Mouse (Mus musculus) embryonic facial prominence, embryonic 13.5 days (tissue): ENCODE data around the gene Bag5. TPM values are rescaled to one million over a fixed set of nuclear protein-coding genes. Genes with fewer than 3 reads are reported as not detected.
"Not testable (repeated sequence)": the region's sequence is repeated elsewhere in the genome, so short reads cannot be mapped to it uniquely, and the experiment has no call there.

Experiments
- ATAC-seq: fragments of 200-750 bp; cut with Nextera tagmentation; 2 replicates; pipeline ENCODE4 v1.8.0; 2017; ENCODE audit warnings: low read depth; ENCODE audit not compliant: insufficient number of reproducible peaks, insufficient read depth, low FRiP score, low TSS enrichment
- H3K27ac ChIP-seq: fragments of 300-500 bp; sonication (generic); 2 replicates; pipeline ENCODE4 v1.5.1; 2015; ENCODE audit warnings: moderate library complexity, mild to moderate bottlenecking, inconsistent platforms
- H3K27me3 ChIP-seq: fragments of 300-500 bp; sonication (generic); 2 replicates; pipeline ENCODE4 v1.6.1; 2015; ENCODE audit warnings: mild to moderate bottlenecking, inconsistent platforms
- H3K36me3 ChIP-seq: fragments of 300-500 bp; sonication (generic); 2 replicates; pipeline ENCODE4 v1.6.1; 2015; ENCODE audit warnings: mild to moderate bottlenecking, inconsistent platforms
- H3K4me1 ChIP-seq: fragments of 300-500 bp; sonication (generic); 2 replicates; pipeline ENCODE4 v1.6.1; 2015; ENCODE audit warnings: inconsistent platforms
- H3K4me2 ChIP-seq: fragments of 300-500 bp; sonication (generic); 2 replicates; pipeline ENCODE4 v1.6.1; 2015; ENCODE audit warnings: moderate library complexity, mild to moderate bottlenecking, inconsistent platforms
- H3K4me3 ChIP-seq: fragments of 300-500 bp; sonication (generic); 2 replicates; pipeline ENCODE4 v1.5.1; 2015; ENCODE audit warnings: mild to moderate bottlenecking, inconsistent platforms
- H3K9ac ChIP-seq: fragments of 300-500 bp; sonication (generic); 2 replicates; pipeline ENCODE4 v1.6.1; 2015; ENCODE audit warnings: mild to moderate bottlenecking, inconsistent platforms
- H3K9me3 ChIP-seq: fragments of 300-500 bp; sonication (generic); 2 replicates; pipeline ENCODE4 v1.6.1; 2016; ENCODE audit warnings: inconsistent platforms
- WGBS: fragments of 180-500 bp; shearing (Covaris S2); methylation state at CpG from one replicate; pipeline ENCODE4 v1.1.7; 2015; ENCODE audit warnings: mixed read lengths; 5-methylcytosine and 5-hydroxymethylcytosine counted together
- polyA plus RNA-seq: library from polyadenylated mRNA; unstranded; fragments of >200 nt; fragmentation: Nextera tagmentation; extraction: Ambion mirVana; gene quantifications from 2 replicates; pipeline ENCODE4 v1.2.1, GENCODE M21; 2015

Gene Bag5
- polyA plus RNA-seq, 1 experiment from 2014 or later: 64.5 TPM

DNA sequence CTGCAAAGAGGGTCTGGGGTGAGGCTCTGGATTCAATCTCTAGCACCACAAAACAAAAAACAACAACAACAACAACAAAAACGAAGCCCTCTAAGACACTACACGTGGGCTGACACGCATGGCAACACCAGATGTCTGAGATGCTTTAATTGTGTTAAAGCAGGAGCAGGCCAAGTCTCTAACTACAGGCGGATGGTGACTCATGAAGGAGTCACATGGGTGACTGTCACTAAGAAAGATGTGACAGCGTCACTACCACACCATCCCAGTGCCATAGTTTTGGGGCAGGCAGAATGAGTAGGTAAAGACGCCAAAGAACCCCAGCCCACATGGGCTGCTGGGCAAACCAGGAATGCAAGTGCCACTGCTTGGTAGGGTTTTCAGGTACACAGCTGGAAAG lies 39.4 kb upstream of the Bag5 start:
- H3K36me3 ChIP-seq: no peaks in the 10 kb centered on the region
- H3K27ac ChIP-seq: no peak overlapping the region
- no peaks in the 10 kb centered on the region for H3K9me3 ChIP-seq
- no peak for ATAC-seq
- H3K4me1 ChIP-seq: 0 out of 2 replicates have a peak, but pooled peaks cover 5% of the 10 kb centered on the region
- no peak overlapping the region for H3K4me3 ChIP-seq
- no peak overlapping the region for H3K4me2 ChIP-seq
- H3K27me3 ChIP-seq: no peaks in the 10 kb centered on the region
- no peak overlapping the region for H3K9ac ChIP-seq
- WGBS: 81% methylated on average over 6 of the region's 6 CpGs

DNA sequence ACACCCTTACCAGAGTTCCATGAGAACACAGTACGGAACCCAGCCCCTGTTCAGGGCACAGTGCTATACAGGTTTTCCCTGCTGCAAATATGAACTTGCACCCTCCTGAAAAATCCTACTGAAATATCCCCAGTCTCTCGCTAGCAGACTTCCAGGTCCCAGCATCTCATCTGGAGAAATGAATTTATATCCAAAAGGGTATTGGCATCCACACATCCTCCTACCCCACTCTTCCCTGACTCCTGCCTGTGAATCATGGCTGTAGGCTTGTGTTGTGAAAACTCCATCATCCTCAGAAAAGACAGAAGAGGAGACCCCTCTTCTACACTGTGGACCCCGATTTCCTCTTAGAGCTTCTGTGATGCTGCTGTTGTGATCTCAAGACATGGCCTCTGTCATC lies 37.7 kb upstream of the Bag5 start:
- H3K4me1 ChIP-seq: peaks cover 14% of the 10 kb centered on the region
- H3K4me2 ChIP-seq: no peak overlapping the region
- no peak for ATAC-seq
- no peaks in the 10 kb centered on the region for H3K27me3 ChIP-seq
- H3K27ac ChIP-seq: 0 out of 2 replicates have a peak overlapping the region, but pooled peaks have one; percentile 16
- WGBS: 89% methylated on average over 3 of the region's 3 CpGs
- H3K9me3 ChIP-seq: no peaks in the 10 kb centered on the region
- H3K4me3 ChIP-seq: no peak overlapping the region
- H3K9ac ChIP-seq: no peak overlapping the region
- H3K36me3 ChIP-seq: no peaks in the 10 kb centered on the region

DNA sequence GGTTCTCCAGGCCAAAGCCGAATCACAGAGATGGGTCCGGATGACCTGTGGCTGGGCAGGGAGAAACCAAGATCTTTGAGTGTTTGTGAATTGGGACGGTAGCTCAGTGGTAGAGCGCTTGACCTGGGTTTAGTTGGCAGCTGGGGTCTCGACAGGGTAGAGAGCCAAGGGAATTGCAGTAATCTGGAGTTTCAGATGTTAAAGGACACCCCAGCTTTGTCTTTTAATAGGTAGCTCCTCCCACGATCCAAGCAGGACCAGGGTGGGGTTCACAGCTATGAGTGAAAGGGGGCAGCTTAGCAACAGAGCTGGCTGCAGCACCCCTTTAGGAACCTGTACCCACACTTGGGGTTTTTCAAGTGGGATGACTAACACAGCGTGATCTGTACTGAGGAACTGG lies 34.4 kb upstream of the Bag5 start:
- ATAC-seq: no peak
- WGBS: 83% methylated on average over 7 of the region's 7 CpGs
- Histone ChIP-seq H3K27ac (no peak overlapping the region), H3K4me3 (no peak overlapping the region), H3K9ac (no peak overlapping the region), H3K4me2 (no peak overlapping the region), H3K36me3 (no peaks in the 10 kb centered on the region), H3K4me1 (peaks cover 16% of the 10 kb centered on the region), H3K27me3 (no peaks in the 10 kb centered on the region), H3K9me3 (no peaks in the 10 kb centered on the region)

DNA sequence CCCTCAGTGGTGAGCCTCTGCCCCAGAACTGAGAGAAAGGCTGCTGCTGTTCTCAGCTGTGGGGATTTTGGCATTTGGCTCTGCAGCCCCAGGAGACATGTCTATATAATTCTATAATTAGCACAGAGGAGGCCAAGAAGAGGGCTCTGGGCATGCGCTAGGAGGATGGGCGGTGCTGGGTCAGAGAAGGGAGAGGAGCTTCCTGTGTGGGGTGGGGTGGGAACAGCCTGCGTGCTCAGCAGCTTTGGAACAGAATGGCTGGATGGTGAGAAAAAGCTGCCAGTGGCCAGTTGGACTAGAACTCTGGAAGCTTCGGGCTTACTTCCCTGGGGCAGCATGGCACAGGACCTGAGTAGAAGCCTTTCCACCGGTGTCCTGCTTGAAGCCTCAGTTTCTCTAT lies 33.0 kb upstream of the Bag5 start:
- no peaks in the 10 kb centered on the region for H3K27me3 ChIP-seq
- peak overlapping the region; percentile 44 for H3K27ac ChIP-seq
- H3K4me1 ChIP-seq: peaks cover 16% of the 10 kb centered on the region
- H3K4me3 ChIP-seq: no peak overlapping the region
- no peak overlapping the region for H3K9ac ChIP-seq
- H3K36me3 ChIP-seq: no peaks in the 10 kb centered on the region
- 49% methylated on average over 5 of the region's 5 CpGs for WGBS
- ATAC-seq: 0 out of 2 replicates have a peak, but pooled peaks have one; percentile 46
- H3K9me3 ChIP-seq: no peaks in the 10 kb centered on the region
- H3K4me2 ChIP-seq: no peak overlapping the region

DNA sequence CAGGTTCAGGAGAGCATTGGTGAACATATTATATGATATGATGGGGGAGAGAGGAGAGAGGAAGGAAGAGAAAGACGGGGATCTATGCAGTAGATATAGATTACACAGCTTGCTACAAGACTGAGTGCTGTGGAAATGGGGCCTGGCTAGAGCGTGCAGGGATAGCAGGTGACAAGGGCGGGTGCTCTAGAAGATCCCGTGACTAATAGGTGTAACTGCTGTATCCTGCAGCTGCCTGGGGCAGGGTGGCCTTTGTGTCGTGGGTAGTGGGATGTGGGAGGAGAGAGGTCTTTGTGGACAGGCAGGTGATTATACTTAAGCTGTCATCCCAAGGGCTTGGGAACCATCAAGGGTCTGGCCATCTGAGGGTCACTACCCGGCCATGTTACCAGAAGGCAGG lies 32.2 kb upstream of the Bag5 start:
- Histone ChIP-seq H3K9ac (no peak overlapping the region), H3K9me3 (no peaks in the 10 kb centered on the region), H3K36me3 (no peaks in the 10 kb centered on the region), H3K27me3 (no peaks in the 10 kb centered on the region), H3K4me2 (no peak overlapping the region), H3K27ac (peak overlapping the region; percentile 44; the same call in 1 of the 2 replicates), H3K4me3 (no peak overlapping the region), H3K4me1 (peaks cover 14% of the 10 kb centered on the region)
- ATAC-seq: no peak
- WGBS: 64% methylated on average over 6 of the region's 6 CpGs

DNA sequence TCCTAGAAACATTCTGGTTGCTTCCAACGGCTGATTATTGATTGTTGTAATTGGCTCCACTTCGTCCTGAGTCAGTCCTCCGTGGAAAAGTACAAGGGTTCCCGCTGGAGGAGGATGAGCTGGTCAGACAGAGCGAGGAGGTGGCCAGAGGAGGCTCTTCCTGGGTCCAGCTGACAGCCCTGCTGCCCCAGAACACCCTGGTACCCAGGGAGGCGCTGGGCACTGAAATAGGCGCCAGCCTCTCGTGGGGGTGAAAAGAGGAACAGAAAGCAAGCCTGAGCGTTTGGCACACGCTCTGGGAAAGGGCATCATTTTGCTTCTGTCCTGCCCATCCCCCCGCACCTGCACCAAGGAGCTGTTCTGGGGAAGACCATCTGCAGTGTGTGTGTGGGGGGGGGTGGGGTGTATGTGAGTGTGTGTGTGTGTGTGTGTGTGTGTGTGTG lies 30.9 kb upstream of the Bag5 start:
- no peak overlapping the region for H3K27ac ChIP-seq
- no peak overlapping the region for H3K4me2 ChIP-seq
- no peaks in the 10 kb centered on the region for H3K9me3 ChIP-seq
- H3K9ac ChIP-seq: no peak overlapping the region
- H3K27me3 ChIP-seq: no peaks in the 10 kb centered on the region
- H3K36me3 ChIP-seq: peaks cover 5% of the 10 kb centered on the region; the same call in 1 of the 2 replicates
- H3K4me1 ChIP-seq: peaks cover 11% of the 10 kb centered on the region
- H3K4me3 ChIP-seq: no peak overlapping the region
- 81% methylated on average over 11 of the region's 11 CpGs for WGBS
- no peak for ATAC-seq

DNA sequence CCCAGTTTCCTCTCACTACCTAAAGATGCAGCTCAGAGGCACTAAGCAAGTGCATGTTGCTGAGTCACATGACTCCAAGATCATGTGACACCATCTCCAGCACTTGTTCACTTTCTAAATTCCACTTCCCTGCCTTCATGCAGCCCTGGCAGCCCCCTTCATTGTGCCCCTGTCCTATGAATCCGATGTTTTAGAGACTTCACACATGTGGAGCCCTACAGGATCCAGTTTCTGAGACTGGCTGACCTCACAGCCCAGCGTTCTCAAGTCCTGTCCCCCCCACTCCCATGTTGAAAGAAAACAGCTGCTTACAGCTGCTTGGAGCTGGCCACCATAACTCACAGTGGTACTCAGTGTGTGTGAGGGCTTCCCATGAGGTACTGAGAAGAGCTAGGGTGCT lies 30.4 kb upstream of the Bag5 start:
- Histone ChIP-seq H3K27ac (no peak overlapping the region), H3K4me3 (no peak overlapping the region), H3K36me3 (peaks cover 5% of the 10 kb centered on the region; the same call in 1 of the 2 replicates), H3K27me3 (no peaks in the 10 kb centered on the region), H3K9me3 (no peaks in the 10 kb centered on the region), H3K4me2 (no peak overlapping the region), H3K9ac (no peak overlapping the region), H3K4me1 (peaks cover 11% of the 10 kb centered on the region)
- no peak for ATAC-seq
- 49% methylated on average over 2 of the region's 2 CpGs for WGBS

DNA sequence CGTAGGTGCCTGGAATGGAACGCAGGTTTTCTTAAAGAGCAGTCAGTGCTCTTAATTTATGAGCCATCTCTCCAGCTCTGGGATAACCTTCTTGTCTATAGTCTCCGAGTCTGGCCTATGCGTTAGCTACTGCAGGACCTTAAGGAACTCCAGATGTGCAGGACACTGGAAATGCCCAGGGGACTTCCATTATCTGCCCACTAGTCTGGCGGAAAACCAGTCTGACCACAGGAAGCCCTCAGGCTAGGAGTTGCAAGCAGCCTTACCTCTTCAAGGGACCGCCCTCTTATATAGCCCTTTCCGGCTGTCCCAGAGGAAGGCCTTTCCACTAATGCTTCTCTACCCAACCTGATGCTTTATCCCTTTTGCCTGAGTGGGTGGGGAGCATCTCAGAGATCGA lies 28.3 kb upstream of the Bag5 start:
- H3K4me1 ChIP-seq: peaks cover 8% of the 10 kb centered on the region
- no peaks in the 10 kb centered on the region for H3K9me3 ChIP-seq
- H3K36me3 ChIP-seq: peaks cover 5% of the 10 kb centered on the region; the same call in 1 of the 2 replicates
- H3K9ac ChIP-seq: no peak overlapping the region
- no peak overlapping the region for H3K27ac ChIP-seq
- no peak overlapping the region for H3K4me2 ChIP-seq
- ATAC-seq: no peak
- no peak overlapping the region for H3K4me3 ChIP-seq
- H3K27me3 ChIP-seq: no peaks in the 10 kb centered on the region
- 45% methylated on average over 8 of the region's 8 CpGs for WGBS

DNA sequence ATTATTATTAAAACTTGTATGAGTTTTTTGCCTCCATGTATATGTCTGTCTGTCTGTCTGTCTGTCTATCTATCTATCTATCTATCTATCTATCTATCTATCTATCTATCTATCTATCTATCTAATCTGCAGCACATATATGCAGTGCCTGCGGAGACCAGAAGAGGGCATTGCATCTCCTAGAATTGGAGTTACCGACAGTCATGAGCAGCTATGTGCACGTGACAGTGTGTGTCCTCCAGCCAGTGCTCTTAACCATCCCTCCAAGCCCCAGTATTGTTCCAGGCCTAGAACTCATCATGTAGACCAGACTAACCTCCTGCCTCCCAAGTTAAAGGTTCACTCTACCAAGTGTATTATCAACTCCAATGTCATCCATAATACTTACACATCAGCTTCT lies 25.7 kb upstream of the Bag5 start:
- H3K9ac ChIP-seq: no peak overlapping the region
- H3K9me3 ChIP-seq: no peaks in the 10 kb centered on the region
- peaks cover 13% of the 10 kb centered on the region for H3K36me3 ChIP-seq
- H3K27ac ChIP-seq: no peak overlapping the region
- H3K27me3 ChIP-seq: no peaks in the 10 kb centered on the region
- H3K4me1 ChIP-seq: no peaks in the 10 kb centered on the region
- no peak overlapping the region for H3K4me2 ChIP-seq
- H3K4me3 ChIP-seq: no peak overlapping the region
- 12% methylated on average over 3 of the region's 3 CpGs for WGBS
- no peak for ATAC-seq

DNA sequence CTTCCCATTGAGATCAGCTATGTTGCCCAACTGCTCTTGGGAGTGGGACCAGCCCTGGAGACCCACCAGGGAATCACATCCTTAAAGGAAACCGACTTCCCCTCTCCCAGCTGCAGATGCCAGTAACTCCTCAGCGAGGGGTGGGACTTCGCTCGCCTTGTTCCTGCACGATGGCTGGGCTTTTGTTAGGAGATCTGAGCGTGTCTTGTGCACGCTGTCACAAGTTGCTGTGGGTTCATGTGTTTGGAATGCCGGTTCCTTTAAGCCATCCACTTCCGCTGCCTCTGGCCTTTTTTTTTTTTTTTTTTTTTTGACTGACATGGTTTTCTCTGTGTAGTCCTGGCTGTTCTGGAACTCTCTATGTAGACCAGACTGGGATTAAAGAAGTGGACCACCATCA lies 24.3 kb upstream of the Bag5 start:
- no peak overlapping the region for H3K4me2 ChIP-seq
- H3K36me3 ChIP-seq: peaks cover 13% of the 10 kb centered on the region
- WGBS: 54% methylated on average over 9 of the region's 9 CpGs
- no peak for ATAC-seq
- 0 out of 2 replicates have a peak, but pooled peaks cover 4% of the 10 kb centered on the region for H3K4me1 ChIP-seq
- H3K4me3 ChIP-seq: no peak overlapping the region
- peak overlapping the region; percentile 13; the same call in 1 of the 2 replicates for H3K27ac ChIP-seq
- no peaks in the 10 kb centered on the region for H3K27me3 ChIP-seq
- no peaks in the 10 kb centered on the region for H3K9me3 ChIP-seq
- no peak overlapping the region for H3K9ac ChIP-seq

DNA sequence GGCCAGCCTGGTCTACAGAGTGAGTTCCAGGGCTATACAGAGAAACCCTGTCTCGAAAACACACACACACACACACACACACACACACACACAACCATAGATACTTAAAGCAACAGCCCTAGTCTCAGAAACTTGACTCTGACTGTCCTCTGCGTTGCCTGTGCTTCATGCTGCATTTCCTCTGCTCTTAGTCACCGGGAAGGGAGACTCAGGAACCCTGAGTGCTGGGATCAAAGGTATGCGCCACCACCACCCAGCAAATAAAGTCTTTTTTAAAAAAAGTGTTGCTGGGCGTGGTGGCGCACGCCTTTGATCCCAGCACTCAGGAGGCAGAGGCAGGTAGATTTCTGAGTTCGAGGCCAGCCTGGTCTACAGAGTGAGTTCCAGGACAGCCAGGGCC lies 23.6 kb upstream of the Bag5 start:
- not testable (repeated sequence) for ATAC-seq, H3K27me3 ChIP-seq
- WGBS: 91% methylated on average over 7 of the region's 8 CpGs

DNA sequence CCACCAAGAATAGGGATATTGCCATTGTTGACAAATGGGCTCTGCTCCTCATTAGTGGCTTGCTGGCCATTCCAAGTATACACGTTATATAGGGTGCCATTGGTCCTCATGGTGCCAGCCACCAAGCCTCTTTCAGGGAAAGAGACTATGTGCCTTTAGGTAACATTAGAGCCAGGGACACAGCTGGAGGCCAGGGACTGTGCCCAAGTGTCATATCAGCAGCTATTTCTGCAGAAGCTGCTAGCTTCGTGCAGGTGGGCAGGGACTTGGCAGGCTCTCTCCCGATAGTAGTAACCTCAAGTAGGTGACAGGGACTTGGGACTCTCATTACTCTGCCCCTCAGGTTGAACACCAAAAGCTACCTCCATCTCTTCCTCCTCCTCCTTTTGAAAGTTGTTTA lies 21.9 kb upstream of the Bag5 start:
- Histone ChIP-seq H3K9me3 (no peaks in the 10 kb centered on the region), H3K27me3 (no peaks in the 10 kb centered on the region), H3K4me1 (0 out of 2 replicates have a peak, but pooled peaks cover 8% of the 10 kb centered on the region), H3K4me3 (no peak overlapping the region), H3K27ac (no peak overlapping the region), H3K9ac (no peak overlapping the region), H3K36me3 (peaks cover 20% of the 10 kb centered on the region), H3K4me2 (no peak overlapping the region)
- ATAC-seq: no peak
- WGBS: 91% methylated on average over 3 of the region's 3 CpGs

More for the DNA sequence above, 23.6 kb upstream of the Bag5 start:
- H3K4me3 ChIP-seq, H3K9me3 ChIP-seq, H3K4me2 ChIP-seq, H3K9ac ChIP-seq, H3K27ac ChIP-seq, H3K4me1 ChIP-seq: not testable (repeated sequence)
- peaks cover 17% of the 10 kb centered on the region for H3K36me3 ChIP-seq
